Mouse (Mus musculus) kidney, adult 18-20 months (tissue): ENCODE data around the gene Mipep.

ENCODE experiments used
- DNase-seq: peaks from one replicate; pipeline ENCODE4 v3.0.0; 2021

The Mipep gene

DNA sequence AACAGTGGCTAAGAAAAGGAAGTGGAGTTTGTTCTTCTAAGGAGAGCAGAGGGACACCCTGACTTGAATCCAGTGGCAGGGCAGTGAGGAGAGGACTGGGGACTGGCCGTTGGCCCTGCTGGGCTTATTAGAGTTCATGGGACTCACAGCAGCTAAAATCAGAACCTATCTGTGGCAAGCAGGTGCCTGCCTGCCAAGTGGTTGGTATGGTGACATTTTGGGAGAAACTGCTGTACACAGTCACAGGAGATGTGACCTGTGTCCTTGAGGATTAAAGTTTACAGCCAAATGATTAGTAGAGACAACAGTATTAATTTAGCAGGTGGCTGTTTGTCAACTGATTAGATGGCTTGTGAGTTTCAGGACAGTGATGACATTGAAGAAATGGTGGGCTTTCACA lies 21.5 kb downstream of the Mipep start:
- no peak for DNase-seq

DNA sequence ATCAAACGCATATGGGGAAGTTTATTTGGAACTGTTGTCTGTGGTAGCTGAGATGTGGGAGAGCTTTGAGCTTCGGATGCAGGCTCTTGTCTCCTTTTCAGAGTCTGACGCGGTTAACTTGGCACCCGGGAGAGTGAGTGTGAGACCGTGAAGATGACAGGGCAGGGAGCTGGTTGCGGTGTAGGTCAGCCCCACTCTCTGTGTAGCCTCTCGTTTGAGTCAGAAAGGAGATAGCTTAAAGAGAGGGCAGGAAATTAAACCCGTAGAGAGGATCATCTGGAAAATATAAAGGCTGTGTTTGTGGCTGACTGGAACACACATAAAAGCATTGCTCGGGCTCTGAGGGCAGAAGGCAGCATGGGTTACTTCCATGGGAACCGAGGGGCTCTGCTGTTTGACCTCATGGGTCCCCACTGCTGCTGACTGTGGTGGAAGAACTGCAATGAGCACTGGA lies 22.5 kb downstream of the Mipep start:
- DNase-seq: no peak

DNA sequence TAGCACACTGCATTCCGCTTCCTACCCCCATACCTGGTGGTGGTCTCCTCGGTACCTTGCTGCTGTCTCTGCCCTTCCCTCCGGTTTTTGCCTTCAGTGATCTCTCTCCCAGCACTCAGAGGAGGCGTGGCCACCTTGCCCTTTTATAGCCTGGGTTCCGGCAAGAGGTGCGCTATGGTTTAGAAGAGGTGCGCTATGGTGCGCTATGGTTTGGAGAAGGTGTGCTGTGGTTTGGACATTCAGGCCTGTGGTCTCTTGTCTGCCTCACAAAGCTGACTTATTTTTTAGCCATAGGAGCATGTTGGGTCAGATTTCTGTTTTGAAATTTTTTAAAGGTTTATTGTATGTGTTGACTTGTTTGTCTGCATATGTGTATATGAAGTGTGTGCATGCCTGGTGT lies 25.5 kb downstream of the Mipep start:
- no peak for DNase-seq

DNA sequence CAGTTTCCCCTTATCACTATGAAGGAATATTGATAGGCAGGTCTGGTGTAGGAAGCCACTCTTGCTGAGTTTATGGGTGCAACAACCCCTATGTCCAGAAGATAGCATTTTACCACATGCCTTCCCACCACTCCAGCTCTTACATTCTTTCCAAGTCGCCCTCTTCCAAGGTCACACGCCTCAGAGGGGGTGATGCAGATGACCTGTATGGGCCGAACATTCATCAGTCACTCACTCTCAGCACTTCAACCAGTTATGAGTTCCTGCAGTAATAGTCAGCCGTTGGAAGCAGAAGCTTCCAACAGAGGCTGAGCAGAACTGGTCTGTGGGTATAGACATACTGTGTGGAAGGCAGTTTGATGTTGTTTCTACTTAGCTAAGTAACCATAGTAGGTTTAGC lies 27.2 kb downstream of the Mipep start:
- no peak for DNase-seq

DNA sequence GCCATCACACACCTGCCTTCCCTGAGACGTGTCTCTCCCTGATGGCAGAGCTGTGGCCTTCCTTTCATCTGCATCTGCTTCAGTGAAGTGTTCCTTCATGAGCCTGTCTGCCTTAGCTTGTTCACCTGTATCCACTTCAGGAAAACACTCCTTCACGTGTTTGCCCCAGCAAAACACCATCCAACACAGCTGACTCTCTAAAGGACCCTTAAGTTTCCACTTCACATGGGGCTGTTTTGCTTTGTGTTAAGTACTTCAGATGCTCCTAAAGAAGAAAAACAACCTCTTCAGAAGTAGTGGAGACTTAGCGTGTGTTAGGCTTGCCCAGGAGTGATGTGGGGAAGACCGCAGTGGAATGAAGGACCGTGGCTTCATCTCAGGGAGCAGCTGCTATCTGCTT lies 30.7 kb downstream of the Mipep start:
- no peak for DNase-seq

DNA sequence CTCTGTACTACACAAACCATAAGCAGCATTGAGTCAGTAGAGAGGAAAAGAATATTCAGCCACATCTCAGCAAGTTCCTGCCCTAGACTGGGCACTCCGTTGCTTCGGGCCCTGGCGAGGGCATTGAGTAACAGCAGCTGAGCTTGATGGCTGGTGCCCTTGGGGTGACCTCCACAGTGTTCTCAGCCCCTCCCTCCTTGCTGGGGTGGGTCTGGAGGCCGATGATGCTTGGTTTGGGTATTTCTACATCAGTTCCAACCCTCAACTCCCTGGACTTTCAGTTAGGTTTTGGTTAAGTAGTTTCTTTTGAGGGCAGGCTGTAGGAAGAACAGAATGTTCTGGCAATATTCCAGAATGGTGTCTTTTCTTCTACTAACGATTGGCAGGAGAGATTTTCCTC lies 33.7 kb downstream of the Mipep start:
- no peak for DNase-seq

DNA sequence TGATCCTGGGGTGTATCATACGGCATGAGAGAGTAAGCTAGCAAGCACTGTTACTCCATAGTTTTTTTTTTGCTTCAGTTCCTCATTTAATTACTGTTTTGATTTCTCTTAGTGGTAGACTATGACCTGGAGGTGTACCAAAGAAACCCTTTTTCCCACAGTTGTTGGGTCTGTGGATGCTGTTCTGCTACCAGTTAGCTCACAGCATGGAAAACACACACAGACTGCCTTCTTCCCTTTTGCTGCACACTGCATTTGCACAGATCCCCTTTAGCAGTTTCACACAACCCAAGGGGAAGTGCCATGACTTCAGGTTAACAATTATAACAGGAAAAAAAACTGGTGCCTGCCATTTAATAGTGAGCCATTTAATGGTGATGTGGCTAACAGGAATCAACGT lies 45.7 kb downstream of the Mipep start:
- DNase-seq: no peak

DNA sequence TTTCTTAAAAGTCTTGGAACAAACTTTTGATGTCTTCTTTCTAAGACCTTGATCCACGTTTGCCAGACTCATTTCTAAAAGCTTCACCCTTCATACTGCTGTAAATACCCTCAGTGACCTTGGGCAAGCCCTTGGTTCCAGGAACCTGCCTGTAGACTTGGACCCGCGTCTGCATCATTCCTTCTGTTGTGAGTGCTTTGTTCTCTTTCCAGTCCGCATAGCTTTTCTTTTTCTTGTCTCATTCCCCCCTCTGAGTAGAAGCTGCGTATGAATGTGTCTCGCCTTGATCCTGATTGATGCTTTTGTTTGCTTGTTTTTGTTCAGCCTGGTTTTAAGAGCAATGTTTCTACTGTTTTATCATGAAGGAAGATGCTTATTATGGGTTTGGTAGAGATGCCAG lies 52.3 kb downstream of the Mipep start:
- no peak for DNase-seq

DNA sequence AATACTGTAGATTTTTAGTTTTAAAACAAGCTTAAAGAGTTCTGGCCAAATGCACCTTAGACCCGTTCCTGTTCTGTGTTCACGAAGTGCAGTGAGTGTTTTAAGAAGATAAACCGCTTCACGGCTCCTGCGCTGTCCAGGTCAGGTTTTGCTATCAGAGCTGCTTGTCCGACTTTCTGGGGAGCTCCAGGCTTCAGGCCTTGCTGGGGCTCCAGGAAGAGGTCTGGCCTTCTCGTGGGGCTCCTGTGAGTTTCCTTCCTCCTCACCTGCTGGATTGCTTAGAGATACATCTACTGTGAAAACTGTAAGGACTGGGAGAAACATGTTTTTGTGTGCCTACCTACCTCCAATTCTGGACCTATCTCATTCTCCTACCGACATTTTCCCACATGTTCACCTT lies 55.3 kb downstream of the Mipep start:
- no peak for DNase-seq

DNA sequence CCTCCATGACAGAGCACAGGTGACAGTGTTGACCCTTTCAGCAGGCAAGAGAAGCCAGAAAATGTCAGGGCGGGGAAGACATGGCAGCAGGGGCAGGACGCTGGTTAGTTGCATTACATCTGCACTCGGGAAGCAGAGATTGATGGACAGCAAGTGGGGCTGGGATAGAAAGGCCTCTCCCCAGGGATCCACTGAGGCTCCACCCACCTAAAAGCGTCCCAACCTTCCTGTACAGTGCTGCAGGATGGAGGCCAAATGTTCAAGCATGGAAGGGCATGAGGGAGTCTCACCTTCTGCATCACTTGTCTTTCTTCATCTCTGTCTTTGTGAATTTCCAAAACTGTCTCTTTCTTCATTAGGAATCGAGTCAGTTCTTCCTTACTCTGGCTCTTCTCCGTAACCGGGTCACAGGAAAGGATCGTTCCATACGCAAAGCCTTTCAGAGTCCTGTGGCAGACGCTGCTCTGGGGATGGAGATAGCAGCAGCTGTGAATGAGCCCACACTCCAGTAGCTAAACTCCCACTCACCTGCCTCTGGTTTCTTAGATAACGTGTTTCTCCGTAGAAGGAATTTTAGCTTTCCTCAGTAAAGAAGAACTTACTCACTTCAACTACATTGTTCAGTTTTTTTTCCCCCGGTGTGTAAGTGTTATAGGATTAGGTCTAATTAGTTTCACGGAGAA lies 57.7 kb downstream of the Mipep start:
- DNase-seq: no peak

DNA sequence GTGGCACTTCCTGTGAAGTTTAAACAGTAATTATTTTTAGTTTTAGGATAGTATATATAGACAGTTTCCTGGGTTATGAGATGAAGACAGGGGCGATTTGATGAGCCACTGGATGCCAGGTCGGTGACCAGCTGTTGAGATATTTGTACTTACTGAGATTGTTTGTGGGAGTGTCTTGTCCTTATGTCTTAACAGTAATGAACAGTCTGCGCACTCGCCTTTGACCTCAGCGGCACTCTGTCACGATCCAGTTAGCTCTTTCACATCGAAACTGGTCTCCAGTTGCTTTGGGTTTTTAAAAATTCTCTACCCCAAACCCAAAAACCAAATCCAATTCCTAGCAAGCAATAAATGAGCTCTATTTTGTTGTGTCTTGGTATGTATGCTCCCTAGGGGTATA lies 59.2 kb downstream of the Mipep start:
- no peak for DNase-seq

DNA sequence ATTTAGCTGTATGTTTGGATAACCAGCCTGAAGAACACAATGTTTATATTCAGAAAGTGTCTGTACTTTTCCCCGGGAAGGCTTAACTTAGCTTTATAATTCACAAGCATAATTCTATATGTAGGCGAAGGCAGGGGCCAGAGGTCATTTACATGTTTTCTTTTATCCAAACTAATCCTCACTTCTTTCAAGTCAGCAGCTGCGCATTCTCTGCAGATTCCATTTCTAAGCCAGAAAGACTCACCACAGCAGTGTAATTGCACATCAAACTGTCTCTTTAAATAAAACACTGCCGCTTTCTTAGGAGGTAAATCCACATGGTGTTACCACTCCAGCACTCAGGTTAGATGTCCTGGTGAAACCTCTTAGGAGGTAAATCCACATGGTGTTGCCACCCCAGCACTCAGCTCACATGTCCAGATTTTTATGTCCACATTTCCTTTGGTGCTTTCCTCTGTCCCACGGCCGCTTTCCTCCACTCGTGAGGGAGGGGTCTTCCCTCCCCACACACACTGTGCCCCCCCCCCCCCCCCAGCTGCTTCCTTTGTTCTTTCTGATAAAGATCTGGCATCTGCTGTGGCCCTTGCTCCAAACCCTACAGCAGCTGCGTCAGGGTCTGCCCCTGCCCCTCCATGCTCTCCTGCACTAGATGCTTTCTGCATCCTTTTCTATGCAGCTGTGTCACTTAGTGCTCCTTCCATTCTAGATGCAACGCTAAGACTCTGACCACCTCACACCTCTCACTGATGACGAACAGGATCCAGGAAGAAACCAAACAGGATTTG lies 61.1 kb downstream of the Mipep start:
- DNase-seq: no peak

DNA sequence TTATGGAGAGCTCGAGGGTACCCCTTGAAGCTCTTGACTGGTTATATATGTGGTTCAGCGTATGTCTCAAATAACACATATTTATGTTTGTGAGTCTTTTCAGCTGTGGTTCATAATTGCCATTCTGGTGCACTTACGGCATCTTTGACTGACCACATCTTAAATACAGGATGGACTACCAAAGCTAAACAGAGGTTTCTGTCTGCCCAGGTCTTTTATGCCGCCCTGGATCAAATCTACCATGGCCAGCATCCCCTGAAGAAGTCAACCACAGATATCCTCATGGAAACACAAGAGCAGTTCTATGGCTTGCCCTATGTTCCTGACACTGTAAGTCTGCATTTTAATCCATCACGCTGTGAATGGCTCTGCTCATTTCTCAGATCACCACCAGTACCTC lies 61.8 kb downstream of the Mipep start:
- DNase-seq: no peak

DNA sequence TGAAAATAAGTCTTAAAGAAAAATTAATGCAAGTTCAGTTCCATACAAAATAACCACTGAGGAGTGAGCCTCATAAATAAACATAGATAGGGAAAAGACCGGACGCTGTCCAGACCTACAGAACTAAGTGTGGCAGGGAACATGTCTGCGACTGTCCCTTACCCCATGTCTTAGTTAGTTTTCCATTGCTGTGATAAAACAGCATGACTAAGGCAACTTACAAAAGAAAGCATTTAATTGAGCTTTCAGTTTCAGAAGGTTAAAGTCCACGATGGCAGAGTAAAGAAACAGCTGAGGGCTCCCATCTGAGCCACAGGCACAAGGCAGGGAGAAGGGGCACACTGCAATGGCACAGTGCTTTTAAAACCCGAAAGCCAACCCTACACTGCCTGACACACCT lies 63.8 kb downstream of the Mipep start:
- DNase-seq: no peak

DNA sequence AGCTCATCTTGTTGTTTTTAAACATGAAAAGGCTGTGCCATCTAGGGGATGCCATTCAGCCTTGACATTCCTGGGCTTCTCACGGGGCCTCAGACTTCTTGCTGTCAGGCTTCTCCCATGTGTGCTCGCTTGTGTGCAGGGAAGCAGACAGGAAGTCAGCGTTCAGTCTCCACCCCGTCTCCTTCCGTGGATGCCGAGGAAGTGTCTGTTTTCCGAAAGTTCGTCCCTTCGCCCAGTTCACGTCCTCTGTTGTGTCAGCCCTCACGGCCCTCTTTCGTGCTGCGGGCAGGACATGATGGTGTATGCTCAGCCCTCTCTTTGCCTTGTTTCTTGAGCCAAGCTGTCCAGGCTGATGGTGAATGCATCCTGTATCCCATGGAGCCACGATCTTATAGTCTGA lies 65.7 kb downstream of the Mipep start:
- DNase-seq: peak; percentile 9

DNA sequence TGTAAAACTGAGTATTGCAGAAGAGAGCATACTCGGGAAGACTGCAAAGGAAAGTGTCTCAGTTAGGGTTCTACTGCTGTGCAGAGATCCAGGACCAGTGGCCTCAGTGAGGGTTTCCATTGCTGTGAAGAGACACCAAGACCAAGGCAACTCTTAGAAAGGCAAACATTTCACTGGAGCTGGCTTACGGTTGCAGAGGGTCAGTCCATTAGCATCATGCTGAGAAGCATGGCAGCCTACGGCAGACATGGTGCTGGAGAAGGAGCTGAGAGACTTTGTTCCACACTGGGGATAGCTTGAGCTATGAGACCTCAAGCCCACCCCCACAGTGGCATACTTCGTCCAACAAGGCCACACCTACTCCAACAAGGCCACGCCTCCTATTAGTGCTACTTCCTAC lies 67.3 kb downstream of the Mipep start:
- DNase-seq: no peak

DNA sequence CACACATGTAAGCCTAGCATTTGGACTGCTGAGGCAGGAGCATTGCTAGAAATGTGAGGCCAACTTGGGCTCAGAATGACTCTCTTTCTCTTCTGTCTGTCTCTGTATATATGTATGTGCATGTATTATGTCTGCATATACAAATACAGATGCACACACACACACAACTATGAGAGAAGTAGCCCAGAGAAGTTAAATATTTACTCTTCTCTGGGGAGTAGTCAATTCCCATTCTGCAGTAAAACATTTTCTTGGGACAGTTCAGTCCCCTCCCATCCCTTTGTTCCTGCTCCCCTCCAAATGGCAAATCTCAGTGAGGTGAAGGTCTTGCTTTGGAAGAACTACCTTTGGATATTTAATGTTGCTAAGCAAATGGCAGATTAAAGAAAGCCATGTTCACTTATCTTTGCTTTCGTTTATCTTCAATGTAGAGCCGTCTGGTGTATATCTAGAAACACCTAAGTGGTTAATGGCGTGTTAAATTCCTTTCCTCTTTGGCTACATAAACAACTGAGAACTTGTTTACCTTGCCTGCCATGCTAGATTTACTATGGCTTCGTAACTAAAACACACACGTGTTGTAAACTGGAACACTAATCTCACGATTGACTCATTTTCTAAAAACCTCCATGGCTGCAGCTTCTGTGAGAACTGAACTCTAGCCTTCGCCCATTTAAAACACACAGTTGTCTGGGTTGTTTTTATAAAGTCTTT lies 72.0 kb downstream of the Mipep start:
- no peak for DNase-seq

DNA sequence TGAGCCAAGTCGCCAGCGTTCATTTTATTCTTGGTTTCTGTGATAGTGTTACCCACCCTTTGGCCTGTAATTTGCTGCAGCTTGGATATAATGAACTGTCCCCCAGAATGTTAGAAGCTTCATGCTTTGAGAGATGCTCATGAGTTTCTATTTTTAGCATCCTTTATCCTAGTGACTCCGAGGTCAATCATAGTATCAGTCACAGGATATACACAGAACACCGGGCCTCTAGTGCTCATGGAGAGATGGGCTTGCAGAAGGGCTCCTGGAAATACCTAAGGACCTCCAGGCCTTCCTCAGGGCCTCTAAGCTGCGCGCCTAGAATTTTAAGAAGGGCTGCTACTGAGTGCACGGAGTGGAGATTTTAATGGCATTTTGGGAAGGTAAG lies 72.5 kb downstream of the Mipep start:
- no peak for DNase-seq

DNA sequence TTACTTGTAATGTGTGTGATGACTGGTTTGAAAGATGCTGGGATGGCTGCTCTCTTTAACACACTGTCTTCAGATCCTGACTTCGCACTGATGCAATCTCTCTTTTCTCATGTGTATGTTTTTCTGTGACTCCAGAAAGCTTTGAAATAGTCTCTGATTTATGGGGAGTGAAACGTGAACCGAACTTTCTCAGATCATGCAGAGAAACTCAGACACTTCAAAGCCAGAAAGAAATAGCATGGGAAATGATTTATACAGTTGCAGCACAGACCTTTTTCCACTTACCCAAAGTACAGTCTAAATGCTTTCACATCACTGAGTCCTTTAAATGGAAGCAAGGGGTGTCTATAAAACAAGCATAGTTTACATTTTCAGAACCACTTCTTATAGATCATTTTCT lies 79.0 kb downstream of the Mipep start:
- no peak for DNase-seq

DNA sequence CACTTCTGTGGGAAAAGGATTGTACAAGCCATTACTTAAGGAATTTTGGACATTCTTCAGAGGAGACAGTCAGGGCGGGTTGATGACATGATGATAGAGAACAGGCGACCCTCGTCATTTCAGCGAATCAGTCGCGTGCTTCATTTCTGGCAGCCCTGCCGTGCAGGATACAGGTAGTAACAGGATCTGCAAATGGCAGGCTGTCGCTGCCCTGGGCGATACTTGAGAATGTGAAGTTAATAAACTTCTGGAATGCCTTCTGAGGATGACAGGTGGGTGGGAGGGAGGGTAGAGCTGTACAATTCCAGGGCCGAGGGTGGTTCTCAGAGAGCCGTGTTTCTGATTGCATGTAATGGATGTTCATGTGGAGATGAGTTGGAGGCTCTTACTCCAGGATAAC lies 82.0 kb downstream of the Mipep start:
- no peak for DNase-seq

DNA sequence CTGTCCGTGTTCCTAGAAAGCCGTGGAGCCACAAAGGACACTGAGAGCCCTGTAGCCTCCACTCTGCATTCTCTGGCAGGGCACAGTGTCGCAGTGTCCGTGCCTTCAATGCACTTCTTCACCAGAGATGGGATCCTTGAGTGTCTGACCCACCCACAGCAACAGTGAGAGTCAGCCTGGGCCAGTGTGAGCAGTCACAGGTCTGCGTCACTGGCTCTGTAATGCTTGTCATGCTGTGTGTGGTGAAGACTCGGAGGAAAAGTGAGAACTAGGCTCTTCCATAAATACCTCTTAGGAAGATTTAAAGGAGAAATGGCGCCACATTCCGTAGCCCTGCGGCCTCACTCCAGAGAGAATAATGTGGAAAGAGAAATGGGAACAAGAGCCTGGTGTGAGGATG lies 84.0 kb downstream of the Mipep start:
- no peak for DNase-seq

DNA sequence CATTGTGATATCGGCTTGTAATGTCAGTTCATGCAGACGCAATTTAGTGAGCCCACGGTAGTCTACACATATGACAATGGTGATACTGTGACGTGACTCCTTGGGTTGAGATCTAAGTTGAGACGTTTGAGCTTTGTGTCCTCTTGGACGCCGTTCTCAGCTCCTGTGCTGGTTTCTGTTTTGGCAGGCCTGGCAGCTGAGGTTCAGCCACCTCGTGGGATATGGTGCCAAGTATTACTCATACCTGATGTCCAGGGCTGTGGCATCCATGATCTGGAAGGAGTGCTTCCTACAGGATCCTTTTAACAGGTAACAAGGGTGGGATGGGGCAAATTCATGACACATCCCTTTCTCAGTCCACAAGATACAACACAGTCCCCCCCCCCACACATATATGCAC lies 87.5 kb downstream of the Mipep start:
- no peak for DNase-seq

DNA sequence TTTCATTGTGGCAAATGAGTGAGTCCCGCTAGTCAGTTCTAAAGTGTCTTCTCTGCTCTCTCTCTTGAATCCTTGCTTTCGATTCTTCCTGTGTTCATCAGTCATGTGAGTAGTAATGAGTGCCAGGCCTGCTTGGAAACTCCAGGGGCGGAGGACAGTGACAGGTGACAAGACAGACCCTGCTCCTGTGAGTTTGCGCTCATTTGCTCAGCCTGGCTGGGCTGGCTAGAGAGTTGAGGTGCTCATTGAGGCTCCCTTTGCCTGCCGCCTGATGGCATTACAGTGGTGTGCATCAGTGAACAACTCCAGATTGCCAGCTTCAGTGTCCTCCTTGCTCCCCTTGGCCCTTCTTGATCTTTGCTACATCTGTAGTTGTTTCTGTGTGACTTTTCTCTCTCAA lies 97.7 kb downstream of the Mipep start:
- DNase-seq: no peak

DNA sequence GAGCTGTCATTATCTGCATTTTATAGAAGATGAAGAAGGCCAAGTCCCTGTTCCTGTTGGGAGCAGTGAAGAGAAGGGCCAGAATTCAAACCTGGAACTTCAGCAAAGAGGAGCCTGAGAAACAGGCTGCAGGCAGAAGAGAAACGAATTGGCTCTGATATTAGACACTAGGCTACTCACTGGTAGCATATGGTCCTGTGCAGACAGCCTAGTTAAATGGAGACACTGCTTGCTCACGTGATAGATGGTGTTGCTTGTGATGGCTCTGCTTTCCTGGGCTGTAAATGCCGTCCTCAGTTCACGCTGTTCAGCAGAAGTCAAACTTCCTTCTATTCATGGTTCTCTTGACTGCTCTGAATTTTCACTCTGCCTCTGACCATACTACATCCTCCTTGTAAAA lies 98.3 kb downstream of the Mipep start:
- no peak for DNase-seq
